Mouse (Mus musculus): ENCODE results near the gene Slc5a2.

The Slc5a2 gene

GRCm38 (mm10) chr7:128265411-128265810 lies at the start of gene Slc5a2:
Gene Slc5a2 (plus strand): TSS chr7:128265657.
- no peak for DNase-seq

DNA sequence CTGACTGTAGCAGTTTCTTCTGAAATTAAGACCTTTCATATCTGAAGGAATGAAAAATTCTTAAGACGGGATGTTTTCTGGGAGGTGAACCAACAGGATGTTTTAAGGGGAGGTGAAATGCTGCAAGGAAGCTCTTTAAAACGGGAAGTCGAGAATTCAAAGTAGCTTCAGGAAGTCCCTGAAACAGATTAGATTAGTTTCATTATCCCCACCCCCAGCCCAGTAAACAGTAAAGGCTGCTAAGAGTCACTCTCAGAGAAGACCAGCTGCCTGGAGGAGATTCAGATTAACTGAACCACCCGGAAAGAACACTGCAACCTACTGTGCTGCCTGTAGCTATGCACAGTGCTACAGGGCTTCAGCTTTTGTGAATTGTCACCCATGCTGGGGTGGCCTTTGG lies 45.5 kb upstream of the Slc5a2 start:
- no peak for DNase-seq

GRCm38 (mm10) chr7:128220936-128221335 lies 44.5 kb upstream of the Slc5a2 start:
- no peak for DNase-seq

GRCm38 (mm10) chr7:128231741-128232140 lies 33.7 kb upstream of the Slc5a2 start:
- DNase-seq, result no peak

- no peak for DNase-seq
These were observed 30.7 kb upstream of the Slc5a2 start for GRCm38 (mm10) chr7:128234796-128235195.

DNA sequence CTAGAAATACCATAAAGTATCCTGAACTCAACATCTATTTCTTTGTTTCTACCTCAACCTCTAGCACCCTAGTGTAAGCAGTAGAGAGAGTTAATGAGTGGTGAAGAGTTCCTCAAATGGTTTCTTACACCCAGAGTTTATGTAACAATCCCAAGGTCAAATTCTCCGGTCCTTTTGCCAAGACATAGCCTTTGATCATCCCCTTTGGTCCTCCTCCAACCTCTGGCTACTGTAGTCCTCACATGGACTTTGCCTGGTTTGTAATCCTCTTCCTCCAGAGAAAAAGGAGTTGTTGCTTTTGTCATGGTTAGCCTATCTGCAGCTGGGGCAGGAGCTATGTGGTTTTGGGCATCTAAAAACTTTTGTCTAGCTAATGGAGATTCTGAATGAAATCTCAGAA lies 30.0 kb upstream of the Slc5a2 start:
- DNase-seq, result no peak

GRCm38 (mm10) chr7:128236426-128236825 lies 29.0 kb upstream of the Slc5a2 start:
- DNase-seq, result no peak

GRCm38 (mm10) chr7:128236856-128237592 lies 28.4 kb upstream of the Slc5a2 start, which contains the start of gene Armc5:
Gene Armc5 (plus strand): TSS chr7:128237342.
- DNase-seq, result peak; percentile 90

DNA sequence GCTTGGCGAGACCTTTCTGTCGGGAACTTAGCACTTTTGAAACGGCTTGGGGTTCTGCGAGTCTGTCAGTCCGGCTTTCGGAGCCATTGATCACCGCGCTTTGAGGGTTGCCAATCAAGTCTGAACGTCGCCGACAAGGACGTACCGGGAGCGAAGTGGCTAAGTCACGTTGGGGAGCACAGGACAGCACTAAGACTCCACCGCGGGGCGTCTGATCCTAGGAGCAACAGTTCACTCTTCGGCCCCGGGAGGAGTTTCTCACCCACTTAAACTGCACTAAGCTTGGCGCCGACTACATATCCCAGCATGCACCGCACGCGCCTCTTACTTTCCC lies 27.9 kb upstream of the Slc5a2 start:
- DNase-seq, result no peak

GRCm38 (mm10) chr7:128237927-128238778 lies 27.3 kb upstream of the Slc5a2 start, which contains the start of gene 9130023H24Rik:
Gene 9130023H24Rik (minus strand): TSS chr7:128238031.
- DNase-seq, result peak; percentile 99

GRCm38 (mm10) chr7:128238991-128239390 lies 26.5 kb upstream of the Slc5a2 start:
- DNase-seq, result peak; percentile 51

DNA sequence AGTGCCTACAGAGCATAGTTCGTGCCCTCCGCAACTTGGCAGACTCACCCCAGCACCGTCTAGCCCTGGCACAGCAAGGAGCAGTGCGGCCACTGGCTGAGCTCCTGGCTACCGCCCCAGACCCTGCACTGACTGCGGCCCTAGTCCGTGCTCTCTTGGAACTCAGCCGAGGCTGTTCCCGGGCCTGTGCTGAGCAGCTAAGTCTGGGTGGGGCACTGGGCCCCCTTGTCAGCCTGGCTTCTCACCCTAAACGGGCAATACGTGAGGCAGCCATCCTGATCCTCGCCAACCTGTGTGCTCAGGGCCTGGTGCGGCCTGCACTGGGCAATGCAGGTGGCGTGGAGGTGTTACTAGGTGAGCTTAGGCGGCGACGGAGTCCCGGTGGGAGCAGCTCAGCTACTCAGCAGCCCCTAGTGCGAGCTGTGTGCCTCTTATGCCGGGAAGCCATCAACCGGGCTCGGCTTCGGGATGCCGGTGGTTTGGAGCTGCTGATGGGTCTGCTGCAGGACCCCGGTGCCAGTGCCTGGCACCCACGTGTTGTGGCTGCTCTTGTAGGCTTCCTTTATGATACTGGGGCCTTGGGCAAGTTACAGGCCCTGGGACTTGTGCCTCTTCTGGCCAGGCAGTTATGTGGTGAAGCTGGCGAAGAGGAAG lies 25.2 kb upstream of the Slc5a2 start:
- no peak for DNase-seq

- no peak for DNase-seq
These were observed 23.1 kb upstream of the Slc5a2 start for GRCm38 (mm10) chr7:128242331-128242730.

DNA sequence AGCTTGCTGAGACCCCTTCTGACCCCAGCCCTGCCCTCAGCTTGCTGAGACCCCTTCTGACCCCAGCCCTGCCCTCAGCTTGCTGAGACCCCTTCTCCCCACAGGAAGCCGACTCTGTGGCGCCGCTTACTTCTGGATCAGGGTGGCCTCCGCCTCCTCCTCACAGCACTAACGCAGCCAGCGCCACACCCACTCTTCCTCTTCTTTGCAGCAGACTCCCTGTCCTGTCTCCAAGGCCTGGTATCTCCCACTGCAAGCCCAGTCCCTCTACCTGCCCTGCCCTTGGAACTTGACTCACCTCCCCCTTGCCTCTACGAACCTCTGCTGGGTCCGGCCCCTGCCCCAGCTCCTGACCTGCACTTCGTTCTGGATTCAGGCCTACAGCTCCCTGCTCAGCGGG lies 21.5 kb upstream of the Slc5a2 start:
- no peak for DNase-seq

DNA sequence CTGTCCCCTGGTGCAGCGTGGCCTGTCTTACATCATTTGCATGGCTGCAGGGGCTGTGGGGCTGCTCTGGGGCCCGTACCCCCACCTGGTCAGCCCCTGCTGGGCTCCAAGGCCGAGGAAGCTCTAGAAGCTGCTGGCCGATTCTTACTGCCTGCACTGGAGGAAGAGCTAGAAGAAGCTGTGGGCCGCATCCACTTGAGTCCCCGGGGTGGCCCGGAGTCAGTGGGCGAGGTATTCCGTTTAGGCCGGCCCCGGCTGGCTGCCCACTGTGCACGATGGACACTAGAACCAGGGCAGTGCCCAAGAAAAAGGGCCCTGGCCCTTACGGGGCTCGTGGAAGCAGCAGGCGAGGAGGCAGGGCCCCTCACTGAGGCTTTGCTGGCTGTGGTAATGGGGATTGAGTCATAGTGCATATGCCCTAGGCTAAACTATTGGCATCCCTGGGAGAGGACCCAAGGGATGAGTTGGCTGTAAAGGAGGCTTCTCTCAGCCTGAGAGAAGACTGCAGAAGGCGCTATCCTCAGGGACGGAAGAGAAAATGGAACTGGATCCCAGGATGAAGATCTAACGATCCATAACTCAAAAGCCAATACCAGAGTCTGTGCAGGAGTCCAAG lies 20.9 kb upstream of the Slc5a2 start:
- no peak for DNase-seq

- no peak for DNase-seq
These were observed 19.9 kb upstream of the Slc5a2 start for GRCm38 (mm10) chr7:128245547-128245946.

- peak; percentile 53 for DNase-seq
These were observed 18.7 kb upstream of the Slc5a2 start, which contains the start of gene Tgfb1i1 for GRCm38 (mm10) chr7:128246496-128247391. Gene Tgfb1i1 (plus strand): TSS chr7:128246812.

GRCm38 (mm10) chr7:128247443-128247842 lies 18.0 kb upstream of the Slc5a2 start:
- peak; percentile 90 for DNase-seq

DNA sequence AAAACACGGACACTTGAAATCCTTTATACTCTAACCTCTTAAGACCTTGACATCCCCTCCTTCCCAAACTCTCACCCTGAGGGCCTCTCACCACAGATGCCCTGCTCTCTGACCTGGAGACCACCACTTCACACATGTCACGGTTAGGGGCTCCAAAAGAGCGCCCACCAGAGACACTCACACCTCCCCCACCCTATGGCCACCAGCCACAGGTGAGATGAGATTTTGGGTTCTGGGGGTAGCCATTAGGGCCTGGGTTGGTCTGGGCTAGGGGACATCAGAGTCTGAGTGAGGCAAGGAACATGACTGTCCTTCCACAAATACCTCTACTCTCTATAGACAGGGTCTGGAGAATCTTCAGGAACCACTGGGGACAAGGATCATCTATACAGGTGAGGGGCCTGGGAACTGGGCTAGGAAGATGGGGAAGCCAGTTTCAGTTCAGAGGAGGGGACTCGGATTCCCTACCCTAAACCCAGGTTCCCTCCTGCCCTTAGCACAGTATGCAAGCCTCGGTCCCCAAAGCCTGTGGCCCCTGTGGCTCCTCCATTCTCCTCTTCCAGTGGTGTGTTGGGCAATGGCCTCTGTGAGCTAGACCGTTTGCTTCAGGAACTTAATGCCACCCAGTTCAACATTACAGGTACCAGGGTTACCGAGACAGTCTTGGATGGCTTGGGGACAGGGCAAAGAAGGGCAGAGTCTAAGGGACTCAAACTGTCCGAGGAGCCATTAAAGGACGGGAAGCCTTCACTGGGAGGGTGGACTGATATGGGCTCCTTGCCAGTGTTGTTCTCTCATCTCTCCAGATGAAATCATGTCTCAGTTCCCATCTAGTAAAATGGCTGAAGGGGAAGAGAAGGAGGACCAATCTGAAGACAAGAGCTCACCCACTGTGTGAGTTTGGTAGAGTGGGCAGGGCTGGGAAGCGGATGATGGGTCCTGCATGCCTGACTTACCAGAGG lies 17.1 kb upstream of the Slc5a2 start:
- no peak for DNase-seq

DNA sequence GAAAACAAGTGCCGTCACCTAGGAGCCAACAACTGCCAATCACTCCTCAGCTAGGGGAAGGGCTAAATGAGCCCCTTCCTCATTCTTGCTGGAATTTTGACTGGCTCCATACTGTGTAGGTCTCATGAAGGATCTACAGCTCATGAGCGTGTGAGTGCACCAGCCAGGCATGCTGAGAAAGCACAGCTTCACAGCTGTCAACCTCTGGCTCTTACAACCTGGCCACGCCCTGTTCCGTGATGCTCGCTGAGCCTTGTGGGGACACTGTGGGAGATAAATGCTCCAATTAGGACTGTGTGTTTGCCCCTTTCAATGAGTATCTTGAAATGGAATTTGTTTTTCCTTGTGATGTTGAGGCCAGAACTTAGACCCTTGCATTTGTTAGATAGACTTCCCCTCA lies 15.5 kb upstream of the Slc5a2 start:
- DNase-seq, result no peak

DNA sequence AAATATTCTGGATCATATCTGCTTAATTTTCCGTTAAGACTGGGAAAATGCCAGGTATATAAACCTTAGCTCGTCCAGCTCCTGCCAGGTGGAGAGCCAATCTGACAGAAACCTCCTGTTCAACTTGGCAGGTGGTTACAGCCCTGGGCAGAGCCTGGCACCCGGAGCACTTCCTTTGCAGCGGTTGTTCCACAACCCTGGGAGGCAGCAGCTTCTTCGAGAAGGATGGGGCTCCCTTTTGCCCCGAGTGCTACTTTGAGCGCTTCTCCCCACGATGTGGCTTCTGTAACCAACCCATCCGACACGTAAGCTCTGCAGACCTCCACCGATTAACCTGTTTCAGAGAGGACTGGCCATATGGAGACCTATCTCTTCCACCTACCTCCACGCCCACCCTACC lies 13.5 kb upstream of the Slc5a2 start:
- no peak for DNase-seq

Data from retina, postnatal 1 day (tissue).